Mouse (Mus musculus) bone marrow, adult 2 months (tissue): Measurements from ENCODE around the gene Slc10a3. TPM values are rescaled to one million over a fixed set of nuclear protein-coding genes. Genes with fewer than 3 reads are reported as not detected.

Experiments used
- H3K27ac ChIP-seq: fragments of 200-500 bp; 2 replicates; pipeline ENCODE4 v1.5.1; 2012; ENCODE audit warnings: low read depth, mild to moderate bottlenecking, control low read depth, inconsistent platforms, low read length; ENCODE audit not compliant: control insufficient read depth, poor library complexity, insufficient read depth
- H3K4me1 ChIP-seq: fragments of 200-500 bp; 2 replicates; pipeline ENCODE4 v1.6.1; 2011; ENCODE audit warnings: low read length; ENCODE audit not compliant: control insufficient read depth, insufficient read depth
- H3K4me3 ChIP-seq: fragments of 200-500 bp; replicated peaks from 2 replicates; pipeline ENCODE3; 2011; ENCODE audit warnings: mild to moderate bottlenecking, low read depth, low read length, control low read depth; ENCODE audit not compliant: control insufficient read depth
- CTCF ChIP-seq: fragments of 200-500 bp; IDR thresholded peaks from 2 replicates; pipeline ENCODE4 v1.5.1; 2011; ENCODE audit warnings: low read length, control low read depth; ENCODE audit not compliant: control insufficient read depth, insufficient read depth
- POLR2A ChIP-seq: fragments of 200-500 bp; IDR thresholded peaks from 2 replicates; pipeline ENCODE4 v1.6.1; 2011; ENCODE audit warnings: low read depth, mild to moderate bottlenecking, control low read depth, low read length, borderline replicate concordance; ENCODE audit not compliant: control insufficient read depth
- WGBS: fragments of 180-500 bp; shearing (Covaris S2); methylation state at CpG from one replicate; pipeline ENCODE4 v1.1.7; 2018; 5-methylcytosine and 5-hydroxymethylcytosine counted together
- polyA plus RNA-seq: library from polyadenylated mRNA; stranded (reverse); fragments of >200 nt; gene quantifications from 2 replicates; pipeline ENCODE4 v1.2.4, GENCODE M21; 2011; ENCODE audit warnings: low replicate concordance; ENCODE audit not compliant: missing spikeins, insufficient read depth, insufficient read length

Gene Slc10a3
- 2.7 TPM in 2 replicates for polyA plus RNA-seq

DNA sequence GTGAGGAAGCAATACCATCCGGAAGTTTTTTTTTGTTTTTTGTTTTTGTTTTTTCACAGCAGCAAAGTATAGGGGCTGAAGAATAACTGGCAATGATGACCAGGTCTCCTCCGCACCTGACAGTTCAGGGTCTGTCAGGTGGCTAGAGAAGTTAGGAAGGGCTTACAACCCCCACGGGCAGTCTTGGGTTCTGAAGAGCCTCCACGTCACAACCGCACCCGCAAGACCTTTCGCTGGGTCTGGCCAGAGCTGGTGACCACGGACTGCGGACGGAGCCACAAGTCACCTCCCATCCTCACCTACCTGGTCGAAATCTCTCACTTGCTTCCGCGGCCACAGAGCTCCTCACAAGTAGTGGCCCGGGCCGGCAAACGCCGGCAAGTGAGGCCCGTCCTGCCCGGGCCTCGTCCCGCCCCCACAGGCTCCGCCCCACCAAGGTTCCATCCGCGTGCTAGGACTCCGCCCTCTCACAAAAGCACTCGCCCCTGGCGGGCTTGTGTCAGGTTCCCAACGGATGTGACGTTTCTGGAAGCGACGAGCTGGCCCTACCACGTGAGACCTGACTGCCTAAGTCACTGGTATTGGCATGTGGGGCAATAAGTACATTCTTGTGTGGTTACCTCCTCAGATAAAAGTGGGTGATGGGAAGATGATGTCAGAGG is at the start of gene Slc10a3, which contains the start of gene Ubl4a:
Gene Slc10a3, minus strand, starts transcription at position 462 of the 662 bp plus-strand sequence.
Gene Ubl4a, minus strand, starts transcription at position 331 of the 662 bp plus-strand sequence.
- Histone ChIP-seq H3K4me3 (peak within 1 kb of the TSS; percentile 99), H3K4me1 (no peaks in the 10 kb centered on the region; the same call in 1 of the 2 replicates), H3K27ac (peak within 1 kb of the TSS; percentile 74)
- 11% methylated on average over 32 of the region's 32 CpGs for WGBS
- TF ChIP-seq POLR2A = peak; percentile 62; the same call in 1 of the 2 replicates
- no peak for TF ChIP-seq CTCF

DNA sequence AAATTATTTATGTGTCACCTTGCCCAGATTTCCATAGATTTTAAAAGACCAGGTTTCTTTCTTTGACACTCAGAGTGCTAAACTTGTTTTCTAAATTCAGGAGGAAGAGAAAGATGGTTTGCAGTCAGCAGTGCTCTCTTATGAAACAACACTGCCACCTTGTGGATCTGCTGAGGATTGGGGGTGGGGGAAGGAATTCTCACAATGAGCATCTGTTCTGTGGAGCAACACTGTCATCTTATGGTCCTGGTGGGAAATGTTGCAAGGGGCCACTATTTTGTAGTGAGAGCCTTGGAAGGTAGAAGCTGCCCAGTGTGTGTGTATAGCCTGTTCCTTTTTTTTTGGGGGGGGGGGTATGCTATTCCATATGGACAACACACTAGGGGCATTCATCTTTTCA is 40.2 kb upstream of the Slc10a3 start:
- H3K4me1 ChIP-seq = no peaks in the 10 kb centered on the region
- no peak overlapping the region for H3K27ac ChIP-seq
- peak; percentile 68 for TF ChIP-seq CTCF
- TF ChIP-seq POLR2A = no peak
- H3K4me3 ChIP-seq = no peak overlapping the region

DNA sequence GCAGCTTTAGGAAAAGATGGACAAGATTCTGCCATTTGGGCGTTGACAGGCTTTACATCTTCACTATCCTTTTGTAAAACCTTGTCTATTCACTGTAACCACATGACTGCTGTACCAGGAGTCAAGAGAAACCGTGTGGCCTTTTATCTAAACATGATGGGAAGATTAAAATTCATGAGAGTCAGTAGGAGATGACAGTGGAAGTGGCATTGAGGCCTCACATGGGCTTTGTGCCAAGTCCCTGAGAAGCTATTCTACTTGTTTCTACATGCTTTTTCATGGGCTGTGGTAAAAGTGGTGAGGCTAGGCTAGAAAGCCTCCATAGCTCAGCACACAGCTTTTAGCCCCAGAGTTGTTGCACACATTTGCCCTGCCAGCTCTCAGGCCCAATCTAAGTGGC is 35.2 kb upstream of the Slc10a3 start:
- TF ChIP-seq CTCF (no peak), POLR2A (no peak)
- Histone ChIP-seq H3K4me1 (no peaks in the 10 kb centered on the region), H3K27ac (no peak overlapping the region), H3K4me3 (no peak overlapping the region)
- 48% methylated on average over 2 of the region's 2 CpGs for WGBS

DNA sequence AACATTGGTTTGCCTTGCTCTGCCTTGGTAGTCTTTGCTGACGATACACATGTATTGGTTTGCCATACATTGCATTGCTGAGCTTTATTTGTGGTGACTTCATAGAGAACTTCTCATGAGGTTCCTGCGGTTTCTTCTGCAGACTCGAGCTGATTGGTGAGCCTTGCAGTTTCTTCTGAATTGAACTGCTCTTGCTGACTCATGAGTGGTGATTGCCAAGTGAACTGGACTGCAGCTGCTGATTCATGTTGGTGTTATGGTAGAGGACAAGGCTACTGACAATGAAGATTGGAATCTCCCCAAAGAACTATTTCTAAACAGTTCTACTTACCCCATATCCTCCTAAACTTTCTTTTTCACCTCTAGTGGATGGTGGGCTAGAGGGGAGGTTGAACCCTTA is 27.0 kb upstream of the Slc10a3 start:
- TF ChIP-seq POLR2A (no peak), CTCF (no peak)
- 70% methylated on average over 3 of the region's 3 CpGs for WGBS
- H3K27ac ChIP-seq = no peak overlapping the region
- H3K4me1 ChIP-seq = no peaks in the 10 kb centered on the region
- H3K4me3 ChIP-seq = no peak overlapping the region

DNA sequence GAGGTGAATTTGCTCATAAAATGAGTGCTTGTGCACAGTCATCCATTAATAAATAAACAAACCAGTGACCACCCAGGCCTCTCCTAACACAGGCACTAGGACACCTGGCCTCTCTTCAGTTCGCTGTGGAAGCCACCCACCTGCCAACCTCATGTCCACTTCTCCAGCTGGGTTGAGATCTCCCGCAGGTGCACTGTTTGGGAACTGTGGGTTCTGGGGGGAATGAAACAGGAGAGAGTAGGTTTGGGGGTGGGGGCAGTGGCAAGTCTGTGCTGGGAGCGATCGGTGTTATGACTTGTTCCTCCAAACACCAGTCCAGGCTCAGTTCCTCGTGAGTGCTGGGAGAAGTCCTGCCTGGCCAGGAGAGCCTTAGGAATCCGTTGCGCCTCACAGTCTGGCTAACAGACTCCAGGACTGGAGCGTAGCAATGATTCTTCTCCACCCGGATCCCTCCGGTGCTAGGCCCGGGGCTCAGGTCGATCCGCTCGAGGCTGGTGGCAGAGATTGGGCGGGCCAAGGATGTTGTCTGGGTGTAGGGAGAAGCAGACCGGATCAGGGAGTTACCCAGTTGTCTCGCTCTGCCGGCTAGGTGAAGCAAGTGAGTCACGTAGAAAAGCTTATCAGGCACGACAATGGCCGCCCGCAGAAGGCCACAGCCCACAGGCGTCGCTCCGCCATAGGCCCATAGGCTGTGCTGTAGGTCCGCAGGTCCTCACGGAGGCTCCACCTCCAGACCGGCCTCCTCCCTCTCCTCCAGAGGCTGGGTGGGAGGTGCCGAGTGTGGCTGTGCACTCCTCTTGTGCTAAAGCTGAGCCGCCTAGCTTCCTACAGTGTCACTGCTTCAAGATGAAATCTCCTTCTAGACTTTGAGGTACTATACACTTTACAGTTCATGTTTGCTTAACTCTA is 19.6 kb upstream of the Slc10a3 start, which contains the start of the genes Fam3a and Ikbkg:
Gene Fam3a, minus strand, starts transcription at position 738 of the 909 bp plus-strand sequence.
Gene Ikbkg, plus strand, starts transcription at position 756 of the 909 bp plus-strand sequence.
- Histone ChIP-seq H3K4me3 (peak within 1 kb of the TSS; percentile 78), H3K4me1 (no peaks in the 10 kb centered on the region), H3K27ac (peak within 1 kb of the TSS; percentile 93)
- WGBS = 9% methylated on average over 30 of the region's 30 CpGs
- TF ChIP-seq POLR2A = peak; percentile 89
- TF ChIP-seq CTCF = peak; percentile 47; the same call in 1 of the 2 replicates

DNA sequence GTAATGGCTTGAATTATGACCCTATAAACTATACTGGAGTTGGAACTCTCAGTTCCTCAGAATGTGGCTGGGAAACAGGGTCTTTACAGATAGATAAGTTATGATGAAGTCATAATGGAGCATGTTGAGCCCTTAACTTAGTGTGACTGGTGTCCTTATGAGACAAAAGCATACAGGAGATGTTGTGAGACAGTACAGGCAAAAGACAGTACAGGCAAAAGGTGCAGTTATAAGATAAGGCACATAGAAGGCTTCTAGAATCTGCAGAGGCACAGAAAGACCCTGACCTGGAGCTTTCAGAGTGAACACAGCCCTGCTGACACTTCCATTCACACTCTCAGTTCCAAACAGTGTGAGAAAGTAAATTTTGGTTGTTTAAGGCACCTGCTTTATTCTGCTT is 15.0 kb upstream of the Slc10a3 start:
- TF ChIP-seq POLR2A (no peak), CTCF (no peak)
- Histone ChIP-seq H3K4me3 (no peak overlapping the region), H3K4me1 (no peaks in the 10 kb centered on the region; the same call in 1 of the 2 replicates), H3K27ac (no peak overlapping the region)

DNA sequence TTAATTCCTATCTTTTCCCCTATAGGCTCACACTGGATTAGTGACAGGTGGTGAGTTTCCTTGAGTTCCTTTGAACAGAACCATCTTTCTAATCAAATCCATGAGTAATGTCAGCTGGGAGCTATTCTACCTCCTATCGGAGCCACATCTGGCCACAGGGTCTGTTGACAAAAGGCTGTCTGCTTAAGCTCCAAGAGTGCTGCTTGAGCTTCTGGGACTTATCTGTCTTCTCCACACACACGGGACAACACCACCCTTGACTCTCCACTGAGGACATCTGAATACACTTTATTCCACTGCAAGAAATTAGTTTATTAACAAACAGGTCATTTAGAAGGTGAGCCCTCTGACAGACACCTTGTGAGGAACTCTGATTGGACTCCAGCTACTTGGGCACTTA is 11.3 kb upstream of the Slc10a3 start:
- 59% methylated on average over 2 of the region's 2 CpGs for WGBS
- TF ChIP-seq POLR2A (no peak), CTCF (no peak)
- H3K4me3 ChIP-seq = no peak overlapping the region
- no peaks in the 10 kb centered on the region; the same call in 1 of the 2 replicates for H3K4me1 ChIP-seq
- H3K27ac ChIP-seq = no peak overlapping the region
